Mouse (Mus musculus): ENCODE results near the gene Srp72. TPM values are rescaled to one million over a fixed set of nuclear protein-coding genes. Genes with fewer than 3 reads are reported as not detected.

Gene Srp72
- 36.9 and 41.4 TPM in 2 replicates for polyA plus RNA-seq (2015; fragmentation: Nextera tagmentation; extraction: Ambion mirVana)

GRCm38 (mm10) chr5:76974554-76975285 lies at the start of gene Srp72:
TSS of gene Srp72 (plus strand) at chr5:76974683.
- WGBS: under 1% methylated on average over 60 of the region's 60 CpGs
- Histone ChIP-seq H3K4me1 (replicated peaks; ENCODE audit: control insufficient read depth, insufficient read depth, low read length) (no peaks in the 10 kb centered on the region), H3K4me2 (replicated peaks; ENCODE audit: low read depth) (peak within 1 kb of the TSS; percentile 89), H3K4me3 (ENCODE audit: low read depth, low read length) (peak within 1 kb of the TSS; percentile 94), H3K27me3 (replicated peaks; ENCODE audit: control insufficient read depth, insufficient read depth, low read length) (no peaks in the 10 kb centered on the region), H3K27ac (ENCODE audit: low read depth, low read length) (peak within 1 kb of the TSS; percentile 89), H3K9ac (ENCODE audit: low read depth, low read length) (peak within 1 kb of the TSS; percentile 79), H3K9me3 (ENCODE audit: control insufficient read depth) (no peaks in the 10 kb centered on the region), H3K36me3 (ENCODE audit: control insufficient read depth, insufficient read depth) (peaks cover 16% of the 10 kb centered on the region)
- TF ChIP-seq CTCF (IDR thresholded peaks at IDR 0.05; ENCODE audit: low read depth): no peak
- peak; percentile 92 for ATAC-seq

GRCm38 (mm10) chr5:76928124-76928832 lies 46.2 kb upstream of the Srp72 start:
- no peaks in the 10 kb centered on the region for H3K4me1 ChIP-seq (replicated peaks; ENCODE audit: control insufficient read depth, insufficient read depth, low read length)
- no peak overlapping the region for H3K9ac ChIP-seq (ENCODE audit: low read depth, low read length)
- H3K27me3 ChIP-seq (replicated peaks; ENCODE audit: control insufficient read depth, insufficient read depth, low read length): no peaks in the 10 kb centered on the region
- H3K9me3 ChIP-seq (ENCODE audit: control insufficient read depth): no peaks in the 10 kb centered on the region
- no peak overlapping the region for H3K4me3 ChIP-seq (ENCODE audit: low read depth, low read length)
- 70% methylated on average over 16 of the region's 16 CpGs for WGBS
- H3K36me3 ChIP-seq (ENCODE audit: control insufficient read depth, insufficient read depth): peaks cover 10% of the 10 kb centered on the region; the same call in 1 of the 2 replicates
- no peak for TF ChIP-seq CTCF (IDR thresholded peaks at IDR 0.05; ENCODE audit: low read depth)
- H3K4me2 ChIP-seq (replicated peaks; ENCODE audit: low read depth): no peak overlapping the region
- ATAC-seq: no peak
- H3K27ac ChIP-seq (ENCODE audit: low read depth, low read length): no peak overlapping the region; the same call in 1 of the 2 replicates

- TF ChIP-seq CTCF (IDR thresholded peaks at IDR 0.05; ENCODE audit: low read depth): no peak
- H3K9ac ChIP-seq (ENCODE audit: low read depth, low read length): no peak overlapping the region
- no peaks in the 10 kb centered on the region for H3K4me1 ChIP-seq (replicated peaks; ENCODE audit: control insufficient read depth, insufficient read depth, low read length)
- H3K27ac ChIP-seq (ENCODE audit: low read depth, low read length): no peak overlapping the region
- H3K4me3 ChIP-seq (ENCODE audit: low read depth, low read length): no peak overlapping the region
- H3K4me2 ChIP-seq (replicated peaks; ENCODE audit: low read depth): no peak overlapping the region
- no peaks in the 10 kb centered on the region for H3K27me3 ChIP-seq (replicated peaks; ENCODE audit: control insufficient read depth, insufficient read depth, low read length)
- ATAC-seq: peak; percentile 56
- 66% methylated on average over 7 of the region's 7 CpGs for WGBS
- H3K9me3 ChIP-seq (ENCODE audit: control insufficient read depth): no peaks in the 10 kb centered on the region
- peaks cover 10% of the 10 kb centered on the region; the same call in 1 of the 2 replicates for H3K36me3 ChIP-seq (ENCODE audit: control insufficient read depth, insufficient read depth)
Observed at GRCm38 (mm10) chr5:76929180-76929877, 45.2 kb upstream of the Srp72 start.

- Histone ChIP-seq H3K27me3 (replicated peaks; ENCODE audit: control insufficient read depth, insufficient read depth, low read length) (no peaks in the 10 kb centered on the region), H3K4me3 (ENCODE audit: low read depth, low read length) (no peak overlapping the region), H3K9me3 (ENCODE audit: control insufficient read depth) (no peaks in the 10 kb centered on the region), H3K9ac (ENCODE audit: low read depth, low read length) (no peak overlapping the region), H3K27ac (ENCODE audit: low read depth, low read length) (no peak overlapping the region), H3K36me3 (ENCODE audit: control insufficient read depth, insufficient read depth) (no peaks in the 10 kb centered on the region), H3K4me1 (replicated peaks; ENCODE audit: control insufficient read depth, insufficient read depth, low read length) (no peaks in the 10 kb centered on the region), H3K4me2 (replicated peaks; ENCODE audit: low read depth) (no peak overlapping the region)
- no peak for TF ChIP-seq CTCF (IDR thresholded peaks at IDR 0.05; ENCODE audit: low read depth)
- ATAC-seq: no peak
- 84% methylated on average over 8 of the region's 8 CpGs for WGBS
Observed at GRCm38 (mm10) chr5:76939717-76940116, 34.8 kb upstream of the Srp72 start.

- no peak for ATAC-seq
Observed at GRCm38 (mm10) chr5:76941975-76942374, 32.5 kb upstream of the Srp72 start.

GRCm38 (mm10) chr5:76942505-76942904 lies 32.0 kb upstream of the Srp72 start:
- Histone ChIP-seq H3K36me3 (ENCODE audit: control insufficient read depth, insufficient read depth) (no peaks in the 10 kb centered on the region), H3K4me1 (replicated peaks; ENCODE audit: control insufficient read depth, insufficient read depth, low read length) (no peaks in the 10 kb centered on the region), H3K9me3 (ENCODE audit: control insufficient read depth) (no peaks in the 10 kb centered on the region), H3K27me3 (replicated peaks; ENCODE audit: control insufficient read depth, insufficient read depth, low read length) (no peaks in the 10 kb centered on the region), H3K27ac (ENCODE audit: low read depth, low read length) (no peak overlapping the region), H3K4me2 (replicated peaks; ENCODE audit: low read depth) (no peak overlapping the region), H3K9ac (ENCODE audit: low read depth, low read length) (no peak overlapping the region), H3K4me3 (ENCODE audit: low read depth, low read length) (no peak overlapping the region)
- ATAC-seq: peak; percentile 38; the same call in 1 of the 2 replicates
- WGBS: 39% methylated on average over 4 of the region's 4 CpGs
- no peak for TF ChIP-seq CTCF (IDR thresholded peaks at IDR 0.05; ENCODE audit: low read depth)

More at GRCm38 (mm10) chr5:76941975-76942374, 32.5 kb upstream of the Srp72 start:
- Histone ChIP-seq H3K36me3 (ENCODE audit: control insufficient read depth, insufficient read depth) (no peaks in the 10 kb centered on the region), H3K4me3 (ENCODE audit: low read depth, low read length) (no peak overlapping the region), H3K4me2 (replicated peaks; ENCODE audit: low read depth) (no peak overlapping the region), H3K4me1 (replicated peaks; ENCODE audit: control insufficient read depth, insufficient read depth, low read length) (no peaks in the 10 kb centered on the region), H3K27ac (ENCODE audit: low read depth, low read length) (no peak overlapping the region), H3K9ac (ENCODE audit: low read depth, low read length) (no peak overlapping the region), H3K27me3 (replicated peaks; ENCODE audit: control insufficient read depth, insufficient read depth, low read length) (no peaks in the 10 kb centered on the region), H3K9me3 (ENCODE audit: control insufficient read depth) (no peaks in the 10 kb centered on the region)
- WGBS: 45% methylated on average over 4 of the region's 4 CpGs
- TF ChIP-seq CTCF (IDR thresholded peaks at IDR 0.05; ENCODE audit: low read depth): no peak
